Mouse (Mus musculus) myocyte (in vitro differentiated cells): ENCODE results near the gene Efhd2.

Experiments
- MAX ChIP-seq: IDR thresholded peaks from one replicate; pipeline ENCODE4 v1.6.1; 2011; ENCODE audit warnings: low read depth, mild to moderate bottlenecking, control low read depth
- POLR2A ChIP-seq: IDR thresholded peaks from one replicate; pipeline ENCODE4 v1.6.1; 2011; ENCODE audit warnings: low read depth, mild to moderate bottlenecking, control low read depth, moderate library complexity; ENCODE audit not compliant: insufficient read length
- TCF12 ChIP-seq: IDR thresholded peaks from one replicate; pipeline ENCODE4 v1.6.1; 2011; ENCODE audit warnings: mild to moderate bottlenecking, control low read depth; ENCODE audit not compliant: poor library complexity, insufficient read depth, severe bottlenecking
- TCF3 ChIP-seq: IDR thresholded peaks from one replicate; pipeline ENCODE4 v1.6.1; 2011; ENCODE audit warnings: low read depth, control low read depth; ENCODE audit not compliant: insufficient read length
- USF1 ChIP-seq: IDR thresholded peaks from one replicate; pipeline ENCODE4 v1.6.1; 2011; ENCODE audit warnings: low read depth, mild to moderate bottlenecking, control low read depth, moderate library complexity

GRCm38 (mm10) chr4:141881950-141882349 lies 7.2 kb upstream of the Efhd2 start:
- TF ChIP-seq TCF12 (no peak), POLR2A (no peak), USF1 (no peak), MAX (no peak), TCF3 (no peak)
